Comparison of ENCODE assay signal across 17 mouse cellular contexts in genomic region chr6:30354760-30355159, GRCm38 (mm10). TPM values are rescaled to one million over a fixed set of nuclear protein-coding genes. Genes with fewer than 3 reads are reported as not detected.
A peak's percentile ranks its signal among the peaks of the same experiment; 100 is the strongest.
DNase-seq lines count a peak whose midpoint lies in the region; ATAC-seq and TF ChIP-seq lines count a peak whose summit lies in the region.
"Had no signal": no experiment of that assay in that cellular context is flagged by ENCODE, and none has a peak within 500 bp of the region (broad histone marks: within the 10 kb centered on the region; RNA-seq: fewer than 3 reads in every experiment).

No protein-coding gene starts in this region.

- no peak overlapping the region for H3K4me2 ChIP-seq in heart, embryonic 12.5 days
- H3K4me2 ChIP-seq: liver, embryonic 11.5 days; midbrain, embryonic 13.5 days; neural tube, embryonic 12.5 days had no signal

- no peaks in the 10 kb centered on the region for H3K9me3 ChIP-seq in heart, embryonic 12.5 days (replicated peaks)
- H3K9me3 ChIP-seq: midbrain, embryonic 13.5 days; neural tube, embryonic 12.5 days had no signal

- DNase-seq in gastrocnemius, adult 2 months, result no peak
- DNase-seq in gastrocnemius, postnatal 4 days (ENCODE audit: low spot score in 2 of 2), result no peak
- peak; percentile 56 to 65 for DNase-seq in spleen, postnatal 36 days (ENCODE audit: low spot score in 2 of 2)
- DNase-seq in spleen, adult 18-20 months, result no peak
- peak; percentile 40 to 55 for DNase-seq in natural killer cell, adult 2 months (ENCODE audit: low spot score in 2 of 2)
- DNase-seq in layer of hippocampus, adult 9-10 months (ENCODE audit: low spot score), result no peak
- DNase-seq: adrenal gland, adult 8-10 months; cerebellum, postnatal 10 days; heart, adult 18-20 months had no signal

- H3K36me3 ChIP-seq in heart, embryonic 12.5 days, result no peaks in the 10 kb centered on the region
- H3K36me3 ChIP-seq: midbrain, embryonic 13.5 days; neural tube, embryonic 12.5 days had no signal

- TF ChIP-seq POLR2A in bone marrow, adult 2 months (IDR thresholded peaks at IDR 0.05; ENCODE audit: borderline replicate concordance, control insufficient read depth, low read depth, low read length), result no peak

- H3K4me1 ChIP-seq in bone marrow, adult 2 months (ENCODE audit: control insufficient read depth, insufficient read depth, low read length), result peaks cover 3% of the 10 kb centered on the region; the same call in 1 of the 2 replicates
- H3K4me1 ChIP-seq in heart, embryonic 12.5 days (replicated peaks), result peaks cover 37% of the 10 kb centered on the region
- H3K4me1 ChIP-seq: midbrain, embryonic 13.5 days; neural tube, embryonic 12.5 days had no signal

- intact Hi-C loops in gastrocnemius, adult 2 months (cut with DNase I), result loop anchor here (5.0 to 10.0 kb wide), 6 partner anchors 67 to 502 kb away; partner anchors contain the start of gene Strip2

- no peak overlapping the region for H3K4me3 ChIP-seq in gastrocnemius, adult 2 months
- no peak overlapping the region for H3K4me3 ChIP-seq in bone marrow, adult 2 months (replicated peaks; ENCODE audit: control insufficient read depth, low read depth, low read length)
- no peak overlapping the region for H3K4me3 ChIP-seq in heart, embryonic 12.5 days
- H3K4me3 ChIP-seq: layer of hippocampus, adult 2 months; midbrain, embryonic 13.5 days; neural tube, embryonic 12.5 days had no signal

- peak overlapping the region; percentile 88 for H3K27ac ChIP-seq in gastrocnemius, adult 2 months
- 0 out of 2 replicates have a peak overlapping the region, but pooled peaks have one; percentile 22 for H3K27ac ChIP-seq in bone marrow, adult 2 months (ENCODE audit: control insufficient read depth, insufficient read depth, low read depth, low read length, poor library complexity)
- H3K27ac ChIP-seq in heart, embryonic 12.5 days (ENCODE audit: poor library complexity, severe bottlenecking), result no peak overlapping the region
- H3K27ac ChIP-seq: layer of hippocampus, adult 2 months; midbrain, embryonic 13.5 days; neural tube, embryonic 12.5 days had no signal

- ATAC-seq in heart, embryonic 12.5 days (ENCODE audit: insufficient number of reproducible peaks, low FRiP score), result no peak
- ATAC-seq: intestine, postnatal 0 days; midbrain, embryonic 13.5 days; Patski had no signal

- no peak overlapping the region for H3K9ac ChIP-seq in heart, embryonic 12.5 days
- H3K9ac ChIP-seq: midbrain, embryonic 13.5 days; neural tube, embryonic 12.5 days had no signal

- no peaks in the 10 kb centered on the region for H3K27me3 ChIP-seq in heart, embryonic 12.5 days (replicated peaks)
- H3K27me3 ChIP-seq: midbrain, embryonic 13.5 days; neural tube, embryonic 12.5 days; Patski had no signal

- 16% methylated on average over 5 of the region's 5 CpGs for WGBS in bone marrow, adult 2 months
- 55% methylated on average over 5 of the region's 5 CpGs for WGBS in heart, embryonic 12.5 days

- no peak for TF ChIP-seq CTCF in gastrocnemius, adult 2 months (IDR thresholded peaks at IDR 0.05)
- TF ChIP-seq CTCF in bone marrow, adult 2 months (IDR thresholded peaks at IDR 0.05; ENCODE audit: control insufficient read depth, insufficient read depth, low read length), result no peak

RNA-seq across cellular contexts. Expression of gene Zc3hc1, which starts 36.1 kb away (rescaled TPM):
- total RNA-seq in gastrocnemius, adult 2 months (2021), result 10 to 100 TPM; 15.5 to 19.3 TPM
- total RNA-seq in gastrocnemius, postnatal 4 days (2021), result 10 to 100 TPM; 24.8 to 25.4 TPM
- polyA plus RNA-seq in bone marrow, adult 2 months (2011; ENCODE audit: insufficient read depth, insufficient read length, low replicate concordance, missing spikeins), result 9.1 and 17.1 TPM in 2 replicates
- polyA plus RNA-seq in heart, embryonic 12.5 days (2016; fragmentation: Nextera tagmentation; extraction: Ambion mirVana), result 44.0 and 48.4 TPM in 2 replicates

RNA-seq across cellular contexts. Expression of gene Klhdc10, which starts 46.9 kb away (rescaled TPM):
- total RNA-seq in gastrocnemius, adult 2 months (2021), result 10 to 100 TPM; 35.8 to 44.4 TPM
- 10 to 100 TPM; 73.6 to 86.9 TPM for total RNA-seq in gastrocnemius, postnatal 4 days (2021)
- 8.6 and 15.5 TPM in 2 replicates for polyA plus RNA-seq in bone marrow, adult 2 months (2011; ENCODE audit: insufficient read depth, insufficient read length, low replicate concordance, missing spikeins)
- polyA plus RNA-seq in heart, embryonic 12.5 days (2016; fragmentation: Nextera tagmentation; extraction: Ambion mirVana), result 34.3 and 38.8 TPM in 2 replicates

RNA-seq across cellular contexts. Expression of gene Ube2h, which starts 50.4 kb away (rescaled TPM):
- 10 to 100 TPM; 39.6 to 81.2 TPM for total RNA-seq in gastrocnemius, adult 2 months (2021)
- total RNA-seq in gastrocnemius, postnatal 4 days (2021), result 100 to 1,000 TPM in 1 of 2 experiments, 10 to 100 TPM in 1; 82.2 to 103 TPM
- polyA plus RNA-seq in bone marrow, adult 2 months (2011; ENCODE audit: insufficient read depth, insufficient read length, low replicate concordance, missing spikeins), result 35.1 and 44.9 TPM in 2 replicates
- 69.3 and 70.9 TPM in 2 replicates for polyA plus RNA-seq in heart, embryonic 12.5 days (2016; fragmentation: Nextera tagmentation; extraction: Ambion mirVana)

Comparison
In these comparisons a context has a peak if more than half of its experiments do, and no peak if none do; other contexts are left out.
1. DNase-seq: peak in spleen, postnatal 36 days (2 of 2) and natural killer cell, adult 2 months (2 of 2); none in gastrocnemius, adult 2 months (single experiment), gastrocnemius, postnatal 4 days (0 of 2), spleen, adult 18-20 months (0 of 2) and layer of hippocampus, adult 9-10 months (single experiment).